Mouse (Mus musculus) 3T3-L1 (cell line): ENCODE data around the gene Clpx.
"Not testable (repeated sequence)": the region's sequence is repeated elsewhere in the genome, so short reads cannot be mapped to it uniquely, and the experiment has no call there.

Experiments
- DNase-seq: peaks from one replicate; pipeline ENCODE4 v3.0.0-alpha.2; 2015; ENCODE audit warnings: low read depth, low spot score

Clpx gene

GRCm38 (mm10) chr9:65293973-65294715 lies at the start of gene Clpx:
TSS of gene Clpx (plus strand) at chr9:65294260.
- DNase-seq, result peak; percentile 99

- no peak for DNase-seq
These were observed 46.3 kb upstream of the Clpx start for GRCm38 (mm10) chr9:65247502-65248376.

GRCm38 (mm10) chr9:65248377-65248690 lies 45.7 kb upstream of the Clpx start:
- DNase-seq, result no peak

- DNase-seq, result peak; percentile 68
These were observed 42.0 kb upstream of the Clpx start for GRCm38 (mm10) chr9:65252026-65252425.

- no peak for DNase-seq
These were observed 38.0 kb upstream of the Clpx start for GRCm38 (mm10) chr9:65255906-65256600.

GRCm38 (mm10) chr9:65257218-65257910 lies 36.7 kb upstream of the Clpx start:
- DNase-seq, result no peak

GRCm38 (mm10) chr9:65259366-65259765 lies 34.7 kb upstream of the Clpx start:
- peak; percentile 14 for DNase-seq

GRCm38 (mm10) chr9:65261591-65262230 lies 32.3 kb upstream of the Clpx start:
- no peak for DNase-seq

GRCm38 (mm10) chr9:65262641-65263120 lies 31.4 kb upstream of the Clpx start:
- DNase-seq, result no peak

GRCm38 (mm10) chr9:65264959-65265358 lies 29.1 kb upstream of the Clpx start, which contains the start of gene Cilp:
TSS of gene Cilp (plus strand) at chr9:65265180.
- DNase-seq, result peak; percentile 21

- DNase-seq, result no peak
These were observed 26.1 kb upstream of the Clpx start for GRCm38 (mm10) chr9:65267742-65268515.

- DNase-seq, result peak; percentile 53
These were observed 20.8 kb upstream of the Clpx start for GRCm38 (mm10) chr9:65273048-65273809.

- no peak for DNase-seq
These were observed 20.2 kb upstream of the Clpx start for GRCm38 (mm10) chr9:65273873-65274272.

- DNase-seq, result not testable (repeated sequence)
These were observed 19.2 kb upstream of the Clpx start for GRCm38 (mm10) chr9:65274851-65275250.

GRCm38 (mm10) chr9:65275810-65276530 lies 18.1 kb upstream of the Clpx start:
- DNase-seq, result no peak

- DNase-seq, result peak; percentile 24
These were observed 12.4 kb upstream of the Clpx start for GRCm38 (mm10) chr9:65281536-65282151.

GRCm38 (mm10) chr9:65283301-65283700 lies 10.8 kb upstream of the Clpx start:
- peak; percentile 81 for DNase-seq

GRCm38 (mm10) chr9:65288252-65288651 lies 5.8 kb upstream of the Clpx start:
- DNase-seq, result not testable (repeated sequence)
